Mouse (Mus musculus) intestine, embryonic 14.5 days (tissue): ENCODE measurements around the gene Myt1l. TPM values are rescaled to one million over a fixed set of nuclear protein-coding genes. Genes with fewer than 3 reads are reported as not detected.

Source experiments
- ATAC-seq: fragments of 200-750 bp; cut with Nextera tagmentation; replicated peaks from 2 replicates; pipeline ENCODE4 v1.8.0; 2017; ENCODE audit warnings: low read depth, moderate number of reproducible peaks, moderate TSS enrichment, moderate library complexity; ENCODE audit not compliant: low FRiP score, low TSS enrichment
- DNase-seq: peaks from one replicate; pipeline ENCODE4 v3.0.0-alpha.2; 2018; ENCODE audit warnings: low spot score
- H3K27ac ChIP-seq: fragments of 300-500 bp; sonication (generic); 2 replicates; pipeline ENCODE4 v1.5.1; 2014; ENCODE audit warnings: low read depth, mild to moderate bottlenecking, control low read depth
- H3K27me3 ChIP-seq: fragments of 300-500 bp; sonication (generic); replicated peaks from 2 replicates; pipeline ENCODE4 v1.6.1; 2014; ENCODE audit warnings: low read length, control low read depth; ENCODE audit not compliant: control insufficient read depth, insufficient read depth
- H3K36me3 ChIP-seq: fragments of 300-500 bp; sonication (generic); 2 replicates; pipeline ENCODE4 v1.6.1; 2014; ENCODE audit warnings: low read length, control low read depth; ENCODE audit not compliant: control insufficient read depth, insufficient read depth
- H3K4me1 ChIP-seq: fragments of 300-500 bp; sonication (generic); replicated peaks from 2 replicates; pipeline ENCODE4 v1.6.1; 2014; ENCODE audit warnings: low read length, control low read depth, mixed read lengths; ENCODE audit not compliant: control insufficient read depth, insufficient read depth
- H3K4me2 ChIP-seq: fragments of 300-500 bp; sonication (generic); 2 replicates; pipeline ENCODE4 v1.6.1; 2014; ENCODE audit warnings: low read length
- H3K4me3 ChIP-seq: fragments of 300-500 bp; sonication (generic); 2 replicates; pipeline ENCODE4 v1.5.1; 2014; ENCODE audit warnings: low read depth, low read length, control low read depth, mixed read lengths
- H3K9ac ChIP-seq: fragments of 300-500 bp; sonication (generic); 2 replicates; pipeline ENCODE4 v1.6.1; 2014; ENCODE audit warnings: mild to moderate bottlenecking, low read length
- H3K9me3 ChIP-seq: fragments of 300-500 bp; sonication (generic); 2 replicates; pipeline ENCODE4 v1.6.1; 2016; ENCODE audit warnings: low read length, control low read depth; ENCODE audit not compliant: control insufficient read depth
- WGBS: fragments of 180-500 bp; shearing (Covaris S2); extraction: QIAGEN DNeasy Blood & Tissue Kit; methylation state at CpG from one replicate; pipeline ENCODE4 v1.1.7; 2014; 5-methylcytosine and 5-hydroxymethylcytosine counted together
- polyA plus RNA-seq: library from polyadenylated mRNA; unstranded; fragments of >200 nt; fragmentation: Nextera tagmentation; extraction: Ambion mirVana; gene quantifications from 2 replicates; pipeline ENCODE4 v1.2.1, GENCODE M21; 2014

Gene Myt1l
- polyA plus RNA-seq, 1 experiment from 2014 or later: 3.8 TPM

- ATAC-seq (no peak), DNase-seq (no peak)
- Histone ChIP-seq H3K4me1 (no peaks in the 10 kb centered on the region), H3K4me3 (no peak overlapping the region), H3K27me3 (no peaks in the 10 kb centered on the region), H3K9me3 (no peaks in the 10 kb centered on the region), H3K9ac (no peak overlapping the region), H3K27ac (no peak overlapping the region), H3K36me3 (no peaks in the 10 kb centered on the region), H3K4me2 (no peak overlapping the region)
- 52% methylated on average over 6 of the region's 6 CpGs for WGBS
Measured at GRCm38 (mm10) chr12:29599916-29600315, 71.7 kb downstream of the Myt1l start.

DNA sequence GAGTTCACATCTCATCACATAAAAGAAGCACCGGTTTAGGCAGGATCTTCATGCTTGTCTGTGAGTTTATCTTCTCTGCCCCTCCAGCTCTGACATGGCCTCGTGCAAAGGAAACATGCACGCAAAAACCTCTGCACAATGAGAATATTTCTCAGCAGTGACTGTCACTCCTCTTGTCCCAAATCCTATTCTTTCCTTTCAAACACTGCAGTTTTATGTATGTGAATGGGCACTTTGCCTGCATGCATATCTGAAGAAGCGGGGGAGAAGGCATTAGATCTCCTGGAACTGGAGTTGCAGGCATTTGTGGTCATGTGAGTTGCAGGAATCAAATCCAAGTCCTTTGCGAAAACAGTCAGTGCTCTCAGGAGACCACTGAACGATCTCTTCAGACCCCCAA, 73.0 kb downstream of the Myt1l start:
- Histone ChIP-seq H3K9ac (no peak overlapping the region), H3K36me3 (no peaks in the 10 kb centered on the region)
- 84% methylated on average over 6 of the region's 6 CpGs for WGBS

DNA sequence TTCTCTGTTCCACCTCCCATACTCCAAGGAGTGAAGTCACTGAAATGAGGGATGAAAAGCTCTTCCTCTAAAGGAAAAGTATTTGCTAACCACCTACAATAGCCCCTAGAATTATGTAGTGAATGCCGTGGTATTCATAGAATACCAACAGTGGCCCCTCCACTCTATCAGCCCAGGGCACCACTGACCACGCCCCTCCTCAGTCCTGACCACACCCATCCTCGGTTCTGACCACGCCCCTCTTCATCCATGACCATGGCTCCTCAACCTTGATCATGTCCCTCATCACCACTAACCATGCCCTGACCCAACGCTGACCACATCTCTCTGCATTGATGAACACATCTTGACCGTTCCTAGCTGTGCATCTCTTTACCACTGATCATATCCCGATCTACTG, 76.5 kb downstream of the Myt1l start:
- H3K4me2 ChIP-seq: no peak overlapping the region
- H3K4me1 ChIP-seq: no peaks in the 10 kb centered on the region
- H3K9ac ChIP-seq: no peak overlapping the region
- WGBS: 87% methylated on average over 7 of the region's 7 CpGs
- no peaks in the 10 kb centered on the region for H3K9me3 ChIP-seq
- no peak overlapping the region for H3K27ac ChIP-seq
- no peaks in the 10 kb centered on the region for H3K27me3 ChIP-seq
- H3K36me3 ChIP-seq: no peaks in the 10 kb centered on the region
- ATAC-seq (no peak), DNase-seq (no peak)
- H3K4me3 ChIP-seq: no peak overlapping the region

More for the DNA sequence above, 73.0 kb downstream of the Myt1l start:
- Histone ChIP-seq H3K27ac (no peak overlapping the region), H3K27me3 (no peaks in the 10 kb centered on the region), H3K4me3 (no peak overlapping the region), H3K4me1 (no peaks in the 10 kb centered on the region), H3K9me3 (no peaks in the 10 kb centered on the region), H3K4me2 (no peak overlapping the region)
- DNase-seq: no peak
- ATAC-seq: no peak

DNA sequence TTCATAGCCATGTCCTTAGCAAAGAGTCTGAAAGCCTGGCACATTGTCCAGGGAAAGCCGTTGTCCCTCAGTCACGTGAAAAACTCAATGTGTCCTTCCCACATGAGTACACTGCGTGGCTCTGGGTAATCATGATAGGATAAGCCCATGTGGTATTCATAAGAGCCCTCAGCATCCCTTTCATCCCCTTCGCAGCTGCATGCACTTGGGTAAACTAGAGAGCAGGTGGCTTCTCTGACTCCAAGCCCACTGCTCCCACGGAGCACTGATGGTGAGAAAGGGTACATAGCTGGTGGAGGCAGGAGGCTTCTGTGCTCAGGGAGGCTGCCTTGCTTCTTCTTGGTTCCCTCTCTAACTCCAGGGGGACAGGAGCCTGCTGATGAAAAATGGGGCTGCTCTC, 76.9 kb downstream of the Myt1l start:
- no peak for ATAC-seq
- Histone ChIP-seq H3K4me2 (no peak overlapping the region), H3K9me3 (no peaks in the 10 kb centered on the region), H3K9ac (no peak overlapping the region), H3K27ac (no peak overlapping the region), H3K4me3 (no peak overlapping the region), H3K27me3 (no peaks in the 10 kb centered on the region), H3K36me3 (no peaks in the 10 kb centered on the region), H3K4me1 (no peaks in the 10 kb centered on the region)
- no peak for DNase-seq
- WGBS: 94% methylated on average over 5 of the region's 5 CpGs

GRCm38 (mm10) chr12:29606221-29606620, 78.0 kb downstream of the Myt1l start:
- WGBS: 81% methylated on average over 6 of the region's 6 CpGs
- H3K4me1 ChIP-seq: no peaks in the 10 kb centered on the region
- H3K4me2 ChIP-seq: no peak overlapping the region
- H3K9me3 ChIP-seq: no peaks in the 10 kb centered on the region
- no peaks in the 10 kb centered on the region for H3K36me3 ChIP-seq
- H3K4me3 ChIP-seq: no peak overlapping the region
- no peak overlapping the region for H3K9ac ChIP-seq
- H3K27ac ChIP-seq: no peak overlapping the region
- ATAC-seq (no peak), DNase-seq (no peak)
- no peaks in the 10 kb centered on the region for H3K27me3 ChIP-seq

DNA sequence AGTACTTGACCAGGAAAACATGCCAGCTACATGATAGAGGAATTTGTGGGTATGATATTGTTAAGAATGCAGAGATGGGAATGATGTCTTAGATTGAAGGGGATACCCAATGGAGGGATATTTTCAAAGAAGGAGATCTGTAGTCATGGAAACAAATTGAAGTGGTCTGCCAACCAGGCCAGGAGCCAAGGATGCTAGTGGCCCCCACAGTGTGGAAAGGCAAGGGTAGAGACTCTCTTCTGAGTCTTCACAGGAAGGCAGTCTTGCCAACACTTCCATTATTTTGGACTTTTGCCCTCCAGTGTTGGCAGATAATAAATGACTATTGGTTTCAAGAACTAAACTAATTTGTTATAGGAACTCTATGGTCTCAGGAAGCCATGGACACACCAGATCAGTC, 89.6 kb downstream of the Myt1l start:
- Histone ChIP-seq H3K4me2 (no peak overlapping the region), H3K27ac (no peak overlapping the region), H3K9ac (no peak overlapping the region), H3K36me3 (no peaks in the 10 kb centered on the region), H3K4me3 (no peak overlapping the region), H3K27me3 (no peaks in the 10 kb centered on the region), H3K4me1 (no peaks in the 10 kb centered on the region), H3K9me3 (no peaks in the 10 kb centered on the region)
- DNase-seq (no peak), ATAC-seq (no peak)

- H3K9ac ChIP-seq: no peak overlapping the region
- ATAC-seq (no peak), DNase-seq (no peak)
- no peaks in the 10 kb centered on the region for H3K4me1 ChIP-seq
- no peaks in the 10 kb centered on the region for H3K27me3 ChIP-seq
- no peaks in the 10 kb centered on the region for H3K9me3 ChIP-seq
- WGBS: 72% methylated on average over 5 of the region's 5 CpGs
- no peaks in the 10 kb centered on the region for H3K36me3 ChIP-seq
- H3K4me3 ChIP-seq: no peak overlapping the region
- H3K27ac ChIP-seq: no peak overlapping the region
- H3K4me2 ChIP-seq: no peak overlapping the region
Measured at GRCm38 (mm10) chr12:29621530-29621929, 93.3 kb downstream of the Myt1l start.

DNA sequence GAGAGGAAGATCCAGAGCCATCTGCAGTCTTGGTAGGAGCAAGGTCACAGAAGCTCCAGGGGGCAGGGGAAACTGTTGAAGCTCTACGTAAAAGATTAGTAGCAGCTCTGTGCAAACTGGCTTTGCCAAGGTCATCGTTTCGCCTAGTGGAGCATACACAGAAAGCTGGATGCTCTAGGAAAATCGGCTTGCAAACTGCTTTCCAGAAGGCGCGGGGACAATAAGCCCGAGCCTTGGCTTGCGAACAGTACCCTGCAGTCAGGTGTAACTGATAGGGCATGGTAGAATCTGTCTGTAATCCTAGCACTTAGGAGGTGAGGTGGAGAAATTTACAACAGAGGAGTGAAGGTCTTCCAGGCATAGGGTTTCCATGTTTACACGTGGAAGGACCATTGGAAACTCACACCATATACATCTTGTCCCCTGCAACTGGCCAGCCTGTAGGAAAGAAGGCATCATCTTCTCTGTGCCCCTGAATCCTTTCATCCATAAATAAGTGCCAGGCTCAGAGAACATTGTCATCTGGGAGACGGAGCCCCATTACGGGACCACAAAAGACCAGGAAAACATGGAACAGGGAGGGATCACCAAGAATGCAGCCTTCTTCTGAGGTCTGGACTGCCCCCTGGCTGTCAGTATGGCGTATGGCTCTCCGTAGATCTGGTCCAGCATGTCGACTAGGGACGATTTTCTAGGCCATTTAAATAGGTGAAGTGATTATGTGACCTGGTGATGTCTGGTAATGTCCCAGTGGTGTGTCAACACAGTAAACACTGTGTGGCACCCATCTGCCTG, 100.0 kb downstream of the Myt1l start:
- 73% methylated on average over 15 of the region's 15 CpGs for WGBS
- Histone ChIP-seq H3K4me1 (no peaks in the 10 kb centered on the region), H3K27me3 (no peaks in the 10 kb centered on the region), H3K27ac (no peak overlapping the region), H3K9me3 (no peaks in the 10 kb centered on the region), H3K4me3 (no peak overlapping the region), H3K4me2 (no peak overlapping the region), H3K9ac (no peak overlapping the region), H3K36me3 (no peaks in the 10 kb centered on the region)
- ATAC-seq: no peak
- DNase-seq: no peak

DNA sequence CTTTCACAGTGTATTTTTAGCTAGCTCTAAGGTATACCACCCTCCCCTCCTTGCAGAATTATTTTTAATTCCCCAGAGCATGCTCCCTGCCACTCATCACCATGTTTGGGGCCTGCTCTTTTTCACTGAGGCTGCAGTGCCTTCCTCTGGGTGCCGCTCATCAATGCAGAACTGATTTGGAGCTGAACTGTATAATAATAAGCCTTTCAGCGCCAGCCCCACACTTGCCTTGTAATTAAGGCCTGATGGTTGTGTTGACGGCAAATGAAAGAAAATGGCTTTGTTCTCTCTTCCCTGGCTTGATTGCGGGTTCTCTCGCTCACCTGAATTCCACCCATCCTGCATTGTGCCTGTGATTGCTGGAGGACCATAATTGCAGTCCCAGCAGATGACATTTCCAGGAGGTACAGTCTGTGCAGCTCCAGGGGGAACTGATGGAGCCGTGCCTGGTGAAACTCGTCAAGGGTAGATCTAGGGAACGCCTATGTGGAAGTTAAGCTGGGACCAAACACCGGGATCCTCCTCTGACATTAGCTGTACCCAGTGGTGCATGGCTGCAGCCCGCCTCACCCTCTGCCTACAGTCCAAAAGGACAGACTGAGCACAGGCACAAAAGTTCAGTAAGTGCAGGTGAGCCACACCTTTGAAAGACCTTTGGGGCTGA, 101.8 kb downstream of the Myt1l start:
- no peak overlapping the region for H3K9ac ChIP-seq
- no peaks in the 10 kb centered on the region for H3K27me3 ChIP-seq
- no peaks in the 10 kb centered on the region for H3K4me1 ChIP-seq
- H3K4me2 ChIP-seq: no peak overlapping the region
- H3K4me3 ChIP-seq: no peak overlapping the region
- WGBS: 83% methylated on average over 10 of the region's 10 CpGs
- no peaks in the 10 kb centered on the region for H3K9me3 ChIP-seq
- ATAC-seq: no peak
- H3K36me3 ChIP-seq: no peaks in the 10 kb centered on the region
- no peak for DNase-seq
- no peak overlapping the region for H3K27ac ChIP-seq
